Mouse (Mus musculus) cerebellum, adult 2 months (tissue): ENCODE measurements at regions not wholly inside any gene's neighbourhood (a gene's known extent, or its start where the extent isn't known, plus 50 kb on each side); places are given as distances from the start of the nearest gene placed in this dataset.

Source experiments
- DNase-seq, 2 experiments: peaks; one replicate each; pipeline ENCODE4 v3.0.0; 2021
- H3K27ac ChIP-seq: fragments of 200-500 bp; 2 replicates; pipeline ENCODE4 v1.5.1; 2012; ENCODE audit warnings: low read length, control low read depth, inconsistent platforms; ENCODE audit not compliant: insufficient read depth
- H3K27me3 ChIP-seq: fragments of 200-500 bp; 2 replicates; pipeline ENCODE4 v1.6.1; 2012; ENCODE audit warnings: inconsistent platforms, mild to moderate bottlenecking, low read length, moderate library complexity; ENCODE audit not compliant: control insufficient read depth, insufficient read depth
- H3K4me1 ChIP-seq: fragments of 200-500 bp; 2 replicates; pipeline ENCODE4 v1.6.1; 2011; ENCODE audit warnings: low read length; ENCODE audit not compliant: control insufficient read depth, insufficient read depth
- H3K4me3 ChIP-seq: fragments of 200-500 bp; replicated peaks from 2 replicates; pipeline ENCODE3; 2011; ENCODE audit warnings: mild to moderate bottlenecking, low read depth, low read length, control low read depth; ENCODE audit not compliant: insufficient read depth
- CTCF ChIP-seq: fragments of 200-500 bp; IDR thresholded peaks from 2 replicates; pipeline ENCODE4 v1.5.1; 2011; ENCODE audit warnings: low read depth, mild to moderate bottlenecking, control low read depth, low read length, moderate library complexity, borderline replicate concordance; ENCODE audit not compliant: insufficient read depth
- POLR2A ChIP-seq: fragments of 200-500 bp; IDR thresholded peaks from 2 replicates; pipeline ENCODE4 v1.6.1; 2011; ENCODE audit warnings: low read length, control low read depth, borderline replicate concordance; ENCODE audit not compliant: insufficient read depth
- WGBS: fragments of 180-500 bp; shearing (Covaris S2); methylation state at CpG from one replicate; pipeline ENCODE4 v1.1.7; 2018; 5-methylcytosine and 5-hydroxymethylcytosine counted together

DNA sequence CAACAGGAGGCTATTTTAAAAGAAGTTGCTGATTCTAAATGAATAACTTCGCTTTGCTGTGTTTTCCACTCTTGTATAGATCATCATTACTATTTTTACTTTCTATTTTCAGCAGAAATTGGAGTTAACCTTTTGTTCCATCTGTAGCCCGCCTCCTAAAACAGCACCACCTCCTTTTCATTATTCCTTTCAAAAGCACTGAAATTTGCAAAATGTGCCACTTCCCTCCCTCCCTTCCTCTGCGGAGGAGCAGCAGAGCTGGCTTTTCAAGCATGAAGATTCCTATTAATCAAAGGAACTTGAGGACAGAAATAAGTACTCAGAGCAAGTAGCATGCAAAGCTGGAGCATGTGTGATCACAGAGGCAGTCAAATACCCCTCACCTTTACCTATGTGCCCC is 497.7 kb downstream of the Nsun3 start:
- H3K27ac ChIP-seq: no peak overlapping the region
- DNase-seq: no peak
- no peaks in the 10 kb centered on the region for H3K4me1 ChIP-seq
- 54% methylated on average over 3 of the region's 3 CpGs for WGBS
- TF ChIP-seq POLR2A (no peak), CTCF (no peak)
- no peak overlapping the region for H3K4me3 ChIP-seq
- no peaks in the 10 kb centered on the region for H3K27me3 ChIP-seq
